Mouse (Mus musculus) myocyte (in vitro differentiated cells): Measurements from ENCODE around the gene Gtse1.

Source experiments
- MYOD1 ChIP-seq, 3 experiments: IDR thresholded peaks; one replicate each; pipeline ENCODE4 v1.6.1; 2011; ENCODE audit warnings: control low read depth in 2 of 3, low read depth in 2 of 3, mild to moderate bottlenecking in 2 of 3, moderate library complexity in 1 of 3; ENCODE audit not compliant: insufficient read length in 2 of 3, control insufficient read depth in 1 of 3
- POLR2A ChIP-seq: IDR thresholded peaks from one replicate; pipeline ENCODE4 v1.6.1; 2011; ENCODE audit warnings: low read depth, mild to moderate bottlenecking, control low read depth, moderate library complexity; ENCODE audit not compliant: insufficient read length
- USF1 ChIP-seq: IDR thresholded peaks from one replicate; pipeline ENCODE4 v1.6.1; 2011; ENCODE audit warnings: low read depth, mild to moderate bottlenecking, control low read depth, moderate library complexity

GRCm38 (mm10) chr15:85908660-85909491, 49.3 kb downstream of the Gtse1 start:
- TF ChIP-seq POLR2A (no peak), MYOD1 (IDR thresholded peaks at IDR 0.05; ENCODE audit: control insufficient read depth in 1 of 3, insufficient read length in 2 of 3, low read depth in 2 of 3) (peak in 1 of 3 experiments; percentile 18), USF1 (peak; percentile 49)
